Mouse (Mus musculus) limb, embryonic 14.5 days (tissue): Measurements from ENCODE around the gene Guk1. TPM values are rescaled to one million over a fixed set of nuclear protein-coding genes. Genes with fewer than 3 reads are reported as not detected.

Source experiments
- ATAC-seq: fragments of 200-750 bp; cut with Nextera tagmentation; 2 replicates; pipeline ENCODE4 v1.8.0; 2017; ENCODE audit warnings: low read depth, moderate number of reproducible peaks, moderate TSS enrichment; ENCODE audit not compliant: low FRiP score
- DNase-seq: peaks from one replicate; pipeline ENCODE4 v3.0.0-alpha.2; 2015; ENCODE audit warnings: low spot score
- H3K27ac ChIP-seq: fragments of 300-500 bp; sonication (generic); replicated peaks from 2 replicates; pipeline ENCODE4 v1.5.1; 2014; ENCODE audit warnings: low read depth, mild to moderate bottlenecking, low read length, moderate library complexity, mixed read lengths
- H3K27me3 ChIP-seq: fragments of 300-500 bp; sonication (generic); 2 replicates; pipeline ENCODE4 v1.6.1; 2014; ENCODE audit warnings: low read length, mixed read lengths; ENCODE audit not compliant: control insufficient read depth, insufficient read depth
- H3K36me3 ChIP-seq: fragments of 300-500 bp; sonication (generic); 2 replicates; pipeline ENCODE4 v1.6.1; 2014; ENCODE audit warnings: mild to moderate bottlenecking, low read length, moderate library complexity, mixed read lengths; ENCODE audit not compliant: control insufficient read depth, insufficient read depth
- H3K4me1 ChIP-seq: fragments of 300-500 bp; sonication (generic); 2 replicates; pipeline ENCODE4 v1.6.1; 2014; ENCODE audit warnings: antibody characterized with exemption, low read length, mixed read lengths; ENCODE audit not compliant: control insufficient read depth, insufficient read depth
- H3K4me2 ChIP-seq: fragments of 300-500 bp; sonication (generic); replicated peaks from 2 replicates; pipeline ENCODE4 v1.6.1; 2014; ENCODE audit warnings: low read depth, mild to moderate bottlenecking, low read length, moderate library complexity; ENCODE audit not compliant: severe bottlenecking
- H3K4me3 ChIP-seq: fragments of 300-500 bp; sonication (generic); replicated peaks from 2 replicates; pipeline ENCODE4 v1.5.1; 2014; ENCODE audit warnings: low read length
- H3K9ac ChIP-seq: fragments of 300-500 bp; sonication (generic); 2 replicates; pipeline ENCODE4 v1.6.1; 2014; ENCODE audit warnings: mild to moderate bottlenecking, low read depth, low read length, moderate library complexity; ENCODE audit not compliant: severe bottlenecking
- H3K9me3 ChIP-seq: fragments of 300-500 bp; sonication (generic); 2 replicates; pipeline ENCODE4 v1.6.1; 2016; ENCODE audit warnings: low read length; ENCODE audit not compliant: control insufficient read depth
- POLR2A ChIP-seq: fragments of 200-500 bp; IDR thresholded peaks from 2 replicates; pipeline ENCODE4 v1.8.0; 2012; ENCODE audit warnings: inconsistent platforms, mild to moderate bottlenecking, moderate library complexity, borderline replicate concordance; ENCODE audit not compliant: insufficient read depth, insufficient read length; ENCODE audit errors: extremely low read depth
- WGBS: fragments of 180-500 bp; shearing (Covaris S2); extraction: QIAGEN DNeasy Blood & Tissue Kit; methylation state at CpG from one replicate; pipeline ENCODE4 v1.1.7; 2014; 5-methylcytosine and 5-hydroxymethylcytosine counted together
- polyA plus RNA-seq, 2 experiments: library from polyadenylated mRNA; depleted of rRNA in 1 of 2; stranded (reverse) in 1 of 2; unstranded in 1 of 2; fragments of >200 nt; fragmentation: Nextera tagmentation in 1 of 2; extraction: Ambion mirVana in 1 of 2; gene quantifications; 2 replicates each; pipeline versions ENCODE4 v1.2.1 to v1.2.3; 2012 to 2014

Guk1 gene
- polyA plus RNA-seq, 2 experiments, result 101 to 129 TPM

- Histone ChIP-seq H3K4me3 (peak overlapping the region; percentile 100), H3K4me2 (peak overlapping the region; percentile 77), H3K4me1 (peaks cover 35% of the 10 kb centered on the region), H3K27me3 (no peaks in the 10 kb centered on the region), H3K9me3 (no peaks in the 10 kb centered on the region), H3K36me3 (peaks cover 20% of the 10 kb centered on the region), H3K27ac (no peak overlapping the region), H3K9ac (peak overlapping the region; percentile 100)
- ATAC-seq (no peak), DNase-seq (no peak)
- no peak for TF ChIP-seq POLR2A
- WGBS, result 49% methylated on average over 3 of the region's 3 CpGs
Observed at GRCm38 (mm10) chr11:59226251-59226650, 34.2 kb upstream of the Guk1 start.

- Histone ChIP-seq H3K4me3 (no peak overlapping the region), H3K4me2 (peak overlapping the region; percentile 77; the same call in 1 of the 2 replicates), H3K36me3 (peaks cover 27% of the 10 kb centered on the region), H3K9me3 (no peaks in the 10 kb centered on the region), H3K27me3 (no peaks in the 10 kb centered on the region), H3K4me1 (peaks cover 35% of the 10 kb centered on the region), H3K27ac (no peak overlapping the region), H3K9ac (peak overlapping the region; percentile 26; the same call in 1 of the 2 replicates)
- ATAC-seq (no peak), DNase-seq (no peak)
- WGBS, result 67% methylated on average over 2 of the region's 2 CpGs
- TF ChIP-seq POLR2A, result no peak
Observed at GRCm38 (mm10) chr11:59225167-59225566, 33.2 kb upstream of the Guk1 start.

GRCm38 (mm10) chr11:59224470-59224869 lies 32.5 kb upstream of the Guk1 start:
- 70% methylated on average over 2 of the region's 2 CpGs for WGBS

GRCm38 (mm10) chr11:59224025-59224424 lies 32.0 kb upstream of the Guk1 start:
- H3K4me2 ChIP-seq, result no peak overlapping the region
- H3K27ac ChIP-seq, result no peak overlapping the region
- no peaks in the 10 kb centered on the region for H3K27me3 ChIP-seq
- no peak for TF ChIP-seq POLR2A
- no peak overlapping the region for H3K9ac ChIP-seq
- peaks cover 33% of the 10 kb centered on the region for H3K36me3 ChIP-seq
- 90% methylated on average over 3 of the region's 3 CpGs for WGBS
- no peak overlapping the region for H3K4me3 ChIP-seq
- H3K4me1 ChIP-seq, result peaks cover 35% of the 10 kb centered on the region
- no peak for DNase-seq
- no peaks in the 10 kb centered on the region for H3K9me3 ChIP-seq
- no peak for ATAC-seq

More at GRCm38 (mm10) chr11:59224470-59224869, 32.5 kb upstream of the Guk1 start:
- peaks cover 32% of the 10 kb centered on the region for H3K36me3 ChIP-seq
- H3K9me3 ChIP-seq, result no peaks in the 10 kb centered on the region
- no peak overlapping the region for H3K4me3 ChIP-seq
- ATAC-seq (no peak), DNase-seq (no peak)
- H3K4me2 ChIP-seq, result no peak overlapping the region
- H3K9ac ChIP-seq, result no peak overlapping the region
- H3K4me1 ChIP-seq, result peaks cover 35% of the 10 kb centered on the region
- H3K27ac ChIP-seq, result no peak overlapping the region
- no peak for TF ChIP-seq POLR2A
- H3K27me3 ChIP-seq, result no peaks in the 10 kb centered on the region

GRCm38 (mm10) chr11:59222306-59222705 lies 30.3 kb upstream of the Guk1 start:
- Histone ChIP-seq H3K9ac (no peak overlapping the region), H3K4me3 (no peak overlapping the region), H3K36me3 (peaks cover 44% of the 10 kb centered on the region), H3K9me3 (no peaks in the 10 kb centered on the region), H3K27ac (no peak overlapping the region), H3K27me3 (no peaks in the 10 kb centered on the region), H3K4me2 (no peak overlapping the region), H3K4me1 (peaks cover 32% of the 10 kb centered on the region)
- 91% methylated on average over 4 of the region's 4 CpGs for WGBS
- no peak for DNase-seq
- no peak for TF ChIP-seq POLR2A
- no peak for ATAC-seq

GRCm38 (mm10) chr11:59221604-59222003 lies 29.6 kb upstream of the Guk1 start:
- Histone ChIP-seq H3K4me1 (peaks cover 29% of the 10 kb centered on the region), H3K36me3 (peaks cover 45% of the 10 kb centered on the region), H3K4me2 (no peak overlapping the region), H3K4me3 (no peak overlapping the region), H3K27me3 (no peaks in the 10 kb centered on the region), H3K27ac (no peak overlapping the region), H3K9ac (no peak overlapping the region), H3K9me3 (no peaks in the 10 kb centered on the region)
- ATAC-seq (no peak), DNase-seq (no peak)
- no peak for TF ChIP-seq POLR2A
